Mouse (Mus musculus) cerebellum, adult 2 months (tissue): Measurements from ENCODE around the gene Sumf1. TPM values are rescaled to one million over a fixed set of nuclear protein-coding genes. Genes with fewer than 3 reads are reported as not detected.

Source experiments
- DNase-seq, 2 experiments: peaks; one replicate each; pipeline ENCODE4 v3.0.0; 2021
- H3K27ac ChIP-seq: fragments of 200-500 bp; 2 replicates; pipeline ENCODE4 v1.5.1; 2012; ENCODE audit warnings: low read length, control low read depth, inconsistent platforms; ENCODE audit not compliant: insufficient read depth
- H3K27me3 ChIP-seq: fragments of 200-500 bp; 2 replicates; pipeline ENCODE4 v1.6.1; 2012; ENCODE audit warnings: inconsistent platforms, mild to moderate bottlenecking, low read length, moderate library complexity; ENCODE audit not compliant: control insufficient read depth, insufficient read depth
- H3K4me1 ChIP-seq: fragments of 200-500 bp; 2 replicates; pipeline ENCODE4 v1.6.1; 2011; ENCODE audit warnings: low read length; ENCODE audit not compliant: control insufficient read depth, insufficient read depth
- H3K4me3 ChIP-seq: fragments of 200-500 bp; replicated peaks from 2 replicates; pipeline ENCODE3; 2011; ENCODE audit warnings: mild to moderate bottlenecking, low read depth, low read length, control low read depth; ENCODE audit not compliant: insufficient read depth
- CTCF ChIP-seq: fragments of 200-500 bp; IDR thresholded peaks from 2 replicates; pipeline ENCODE4 v1.5.1; 2011; ENCODE audit warnings: low read depth, mild to moderate bottlenecking, control low read depth, low read length, moderate library complexity, borderline replicate concordance; ENCODE audit not compliant: insufficient read depth
- POLR2A ChIP-seq: fragments of 200-500 bp; IDR thresholded peaks from 2 replicates; pipeline ENCODE4 v1.6.1; 2011; ENCODE audit warnings: low read length, control low read depth, borderline replicate concordance; ENCODE audit not compliant: insufficient read depth
- WGBS: fragments of 180-500 bp; shearing (Covaris S2); methylation state at CpG from one replicate; pipeline ENCODE4 v1.1.7; 2018; 5-methylcytosine and 5-hydroxymethylcytosine counted together
- polyA plus RNA-seq: library from polyadenylated mRNA; depleted of rRNA; stranded (reverse); fragments of >200 nt; gene quantifications from 2 replicates; pipeline ENCODE4 v1.2.3, GENCODE M21; 2012; rRNA removed

The Sumf1 gene
- polyA plus RNA-seq, result 20.2 and 23.0 TPM in 2 replicates

DNA sequence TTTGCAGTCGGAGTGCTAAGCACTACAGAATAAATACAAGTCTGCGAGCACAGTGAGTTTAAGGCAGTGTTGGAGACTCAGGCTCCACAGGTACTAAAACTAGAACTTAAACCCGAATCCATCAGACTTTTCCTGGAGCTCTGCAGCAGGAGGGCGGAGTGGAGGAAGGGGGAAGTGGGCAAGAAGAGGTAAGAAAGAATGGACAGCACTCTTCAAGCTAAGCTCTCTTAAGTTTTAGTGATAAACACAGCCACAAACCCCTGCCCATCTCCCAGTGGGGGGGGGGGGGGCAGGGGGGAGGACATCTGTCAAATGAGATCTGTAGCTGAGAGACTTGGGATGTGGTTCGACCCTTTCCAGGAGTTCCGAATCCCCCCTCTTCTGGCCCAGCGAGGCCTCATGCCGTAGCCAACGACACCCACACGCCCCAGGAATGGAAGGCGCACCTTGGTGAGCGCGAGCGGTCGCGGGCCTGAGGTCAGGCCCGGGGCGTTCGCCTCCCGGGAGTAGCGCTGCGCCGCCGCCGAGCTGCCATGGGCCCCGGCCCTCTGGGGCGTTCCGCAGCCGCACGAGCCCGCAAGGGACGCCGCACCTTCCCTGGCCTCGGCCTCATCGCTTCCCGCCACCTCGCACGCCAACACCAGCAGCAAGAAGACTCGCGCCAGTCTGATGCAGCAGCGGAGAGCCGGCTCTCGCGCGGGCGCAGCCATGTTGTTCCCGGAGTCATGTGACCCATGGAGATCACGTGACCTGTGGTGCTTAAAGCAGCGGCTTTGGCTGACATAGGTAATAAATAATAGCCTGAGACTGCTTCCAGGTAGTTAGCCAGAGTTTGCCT is at the start of gene Sumf1:
Gene Sumf1 (minus strand): TSS at position 736 of the 838 bp plus-strand sequence.
- WGBS, result 3% methylated on average over 49 of the region's 49 CpGs
- DNase-seq, result peak; percentile 91
- H3K27ac ChIP-seq, result no peak within 1 kb of the TSS
- H3K4me3 ChIP-seq, result peak within 1 kb of the TSS; percentile 64
- TF ChIP-seq POLR2A (peak; percentile 70), CTCF (no peak)
- H3K27me3 ChIP-seq, result no peaks in the 10 kb centered on the region
- 0 out of 2 replicates have a peak, but pooled peaks cover 3% of the 10 kb centered on the region for H3K4me1 ChIP-seq

DNA sequence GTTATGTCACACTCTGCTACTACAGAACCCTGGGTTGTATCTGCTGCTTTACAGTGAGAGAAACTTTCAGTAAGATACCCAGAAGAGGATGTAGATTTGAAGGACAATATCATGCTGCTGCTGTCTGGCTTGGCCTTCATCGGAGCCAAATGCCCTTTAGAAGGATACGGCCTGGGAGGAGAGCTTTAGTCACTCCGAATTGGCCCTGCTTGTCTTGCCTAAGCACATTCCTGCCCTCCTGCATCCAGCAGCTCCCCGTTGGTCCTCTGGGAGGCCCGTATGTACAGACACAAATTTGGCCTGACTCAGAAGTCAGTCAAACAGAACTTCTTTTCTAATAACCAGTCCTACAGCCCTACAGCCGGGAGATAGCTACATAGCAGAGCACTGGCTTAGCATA is 49.2 kb upstream of the Sumf1 start:
- 65% methylated on average over 6 of the region's 6 CpGs for WGBS
- no peak for DNase-seq
- no peak overlapping the region for H3K4me3 ChIP-seq

DNA sequence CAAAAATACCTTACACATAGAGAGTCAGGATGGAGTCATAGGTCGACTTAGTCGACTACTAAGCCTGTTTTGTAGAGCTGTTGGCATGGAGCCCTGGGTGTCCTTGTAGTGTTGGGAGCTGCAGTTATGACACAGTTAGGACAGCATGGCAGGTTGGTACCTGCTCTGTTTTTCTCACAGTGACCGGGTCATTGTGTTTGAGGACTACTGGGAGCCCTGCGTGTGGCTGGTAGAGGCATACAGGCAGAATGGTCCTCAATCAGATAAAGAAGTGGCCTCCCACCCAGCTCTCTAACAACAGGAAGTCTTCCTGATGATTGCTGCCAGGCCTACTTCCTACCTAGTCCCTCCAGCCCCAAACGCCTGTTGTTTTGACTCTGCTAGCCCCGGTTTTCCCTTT is 47.7 kb upstream of the Sumf1 start:
- no peak for DNase-seq
- H3K27me3 ChIP-seq, result no peaks in the 10 kb centered on the region
- TF ChIP-seq POLR2A (no peak), CTCF (no peak)
- H3K27ac ChIP-seq, result no peak overlapping the region
- no peaks in the 10 kb centered on the region for H3K4me1 ChIP-seq
- no peak overlapping the region for H3K4me3 ChIP-seq
- 52% methylated on average over 6 of the region's 6 CpGs for WGBS

More for the DNA sequence above, 49.2 kb upstream of the Sumf1 start:
- H3K27ac ChIP-seq, result no peak overlapping the region
- no peaks in the 10 kb centered on the region for H3K4me1 ChIP-seq
- no peaks in the 10 kb centered on the region for H3K27me3 ChIP-seq
- TF ChIP-seq CTCF (no peak), POLR2A (no peak)

DNA sequence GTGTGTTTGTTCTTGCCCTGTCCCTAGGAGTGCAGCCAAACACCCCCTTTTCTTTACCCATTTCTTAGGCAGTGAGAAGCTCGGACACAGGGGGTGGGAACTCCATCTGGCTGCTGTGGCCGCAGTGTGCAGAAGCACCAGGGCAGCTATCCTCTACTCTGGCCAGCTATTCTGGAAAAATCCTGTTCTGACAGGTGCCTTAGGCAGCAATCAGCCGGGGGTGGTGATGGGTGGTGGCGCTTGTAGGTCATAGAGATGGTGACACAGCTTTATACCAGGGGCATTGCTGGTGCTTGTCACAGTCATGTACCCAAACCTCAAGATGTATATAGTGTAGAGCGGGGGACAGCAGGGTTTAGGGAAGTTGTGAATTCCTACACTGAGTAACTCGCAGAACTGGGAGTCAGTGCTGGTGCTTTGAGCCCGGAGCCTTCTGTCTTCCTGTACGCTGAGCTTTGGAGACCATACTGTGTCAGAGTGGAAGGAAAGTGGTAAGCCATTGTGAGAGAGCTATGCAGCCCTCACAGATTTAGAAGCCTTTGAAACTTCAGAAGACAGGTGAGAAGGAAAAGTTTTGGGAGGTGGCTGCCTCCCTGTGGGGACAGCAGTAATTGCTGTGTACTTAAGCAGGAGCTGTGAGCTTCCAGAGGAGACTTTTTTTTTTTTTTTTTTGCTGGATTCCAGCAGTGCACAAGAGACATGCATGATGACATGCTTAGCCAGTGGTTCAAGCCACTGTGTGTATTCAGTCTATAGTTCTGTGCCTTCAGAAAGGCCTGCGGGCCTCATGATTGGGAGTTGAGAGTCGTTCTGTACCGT is 46.7 kb upstream of the Sumf1 start:
- WGBS, result 65% methylated on average over 11 of the region's 11 CpGs
- DNase-seq, result no peak
- Histone ChIP-seq H3K27ac (no peak overlapping the region), H3K4me1 (no peaks in the 10 kb centered on the region), H3K4me3 (no peak overlapping the region), H3K27me3 (no peaks in the 10 kb centered on the region)
- TF ChIP-seq CTCF, result no peak
- no peak for TF ChIP-seq POLR2A

DNA sequence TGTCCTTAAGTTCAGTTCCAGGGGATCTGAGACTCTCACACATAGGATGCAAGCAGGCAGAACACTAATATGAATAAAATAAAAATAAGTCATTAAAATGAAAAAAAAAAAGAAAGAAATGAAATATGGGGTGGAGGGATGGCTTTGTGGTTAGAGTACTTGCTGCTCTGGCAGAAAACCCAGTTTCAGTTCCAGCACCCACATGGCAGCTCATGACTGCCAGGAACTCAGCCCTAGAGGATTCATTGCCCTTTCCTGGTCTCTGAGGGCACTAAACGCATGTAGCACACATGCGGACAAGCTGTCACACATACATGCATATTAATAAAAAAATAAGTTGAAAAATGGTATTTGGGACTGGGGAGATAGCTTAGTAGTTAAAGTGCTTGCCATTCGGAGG is 45.2 kb upstream of the Sumf1 start:
- Histone ChIP-seq H3K4me3 (no peak overlapping the region), H3K4me1 (no peaks in the 10 kb centered on the region), H3K27ac (no peak overlapping the region), H3K27me3 (no peaks in the 10 kb centered on the region)
- WGBS, result 61% methylated on average over 3 of the region's 3 CpGs
- TF ChIP-seq POLR2A (no peak), CTCF (no peak)
- no peak for DNase-seq

DNA sequence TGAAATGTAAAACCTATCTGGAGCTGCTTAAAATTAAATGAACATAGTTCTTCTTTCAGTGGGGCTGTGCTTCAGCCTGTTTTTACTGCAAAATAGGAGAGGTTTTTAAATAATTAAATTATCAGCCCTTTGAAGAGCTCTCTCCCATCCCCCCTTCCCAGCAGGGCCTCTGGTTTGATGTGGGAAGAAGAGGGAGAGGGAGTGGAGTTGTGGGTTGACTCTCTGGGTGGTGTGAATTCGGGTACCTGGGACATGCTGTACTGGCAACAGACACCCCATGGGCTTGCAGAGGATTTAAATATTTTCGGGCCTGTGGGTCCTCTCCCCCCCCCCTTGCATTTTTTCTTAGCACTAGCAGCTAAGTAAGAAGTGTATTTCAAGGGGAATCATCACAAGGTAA is 43.2 kb upstream of the Sumf1 start:
- WGBS, result 22% methylated on average over 2 of the region's 2 CpGs
- Histone ChIP-seq H3K4me3 (no peak overlapping the region), H3K27me3 (no peaks in the 10 kb centered on the region), H3K27ac (no peak overlapping the region), H3K4me1 (no peaks in the 10 kb centered on the region)
- no peak for DNase-seq
- TF ChIP-seq CTCF, result no peak
- TF ChIP-seq POLR2A, result no peak

DNA sequence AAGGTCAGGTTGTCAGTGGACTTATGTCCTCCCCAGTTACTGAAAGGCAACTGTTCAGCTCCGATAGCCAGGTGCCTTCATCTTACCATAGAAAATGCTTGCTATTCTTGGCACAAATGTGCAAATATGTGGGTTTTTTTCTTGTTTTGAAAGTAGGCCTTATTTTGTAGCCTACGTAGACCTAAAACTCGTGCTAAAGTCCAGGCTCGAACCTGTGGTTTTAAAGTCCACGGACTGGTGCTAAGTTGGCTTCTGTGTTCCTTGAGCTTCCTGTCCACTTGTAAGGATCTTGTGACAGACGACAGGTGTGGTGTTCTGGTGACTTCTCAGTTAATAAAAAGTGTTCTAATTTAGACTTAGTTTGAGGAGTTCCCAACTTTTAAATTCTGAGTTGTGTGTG is 42.7 kb upstream of the Sumf1 start:
- no peak for TF ChIP-seq CTCF
- TF ChIP-seq POLR2A, result no peak
- Histone ChIP-seq H3K27me3 (no peaks in the 10 kb centered on the region), H3K4me1 (no peaks in the 10 kb centered on the region), H3K27ac (no peak overlapping the region), H3K4me3 (no peak overlapping the region)
- no peak for DNase-seq
- WGBS, result 81% methylated on average over 6 of the region's 6 CpGs
